Mouse (Mus musculus): Measurements from ENCODE around the gene Dyrk1b.

- no peak for TF ChIP-seq CTCF (IDR thresholded peaks at IDR 0.05; ENCODE audit: borderline replicate concordance, extremely low read depth, insufficient read depth, insufficient read length)
- no peak for TF ChIP-seq POLR2A (IDR thresholded peaks at IDR 0.05; ENCODE audit: borderline replicate concordance, extremely low read depth, insufficient read depth, insufficient read length, poor library complexity, severe bottlenecking)
These were observed 6.6 kb downstream of the Dyrk1b start for GRCm38 (mm10) chr7:28185884-28186283.

All from brain, embryonic 14.5 days (tissue).